Mouse (Mus musculus) liver, embryonic 14.5 days (tissue): ENCODE data around the gene Mfsd12. TPM values are rescaled to one million over a fixed set of nuclear protein-coding genes. Genes with fewer than 3 reads are reported as not detected.
A peak's percentile ranks its signal among the peaks of the same experiment; 100 is the strongest.

Experiments used
- ATAC-seq: fragments of 200-750 bp; cut with Nextera tagmentation; 2 replicates; pipeline ENCODE4 v1.8.0; 2017; ENCODE audit warnings: moderate number of reproducible peaks, mild to moderate bottlenecking, moderate library complexity; ENCODE audit not compliant: insufficient read depth
- DNase-seq, 3 experiments: peaks; one replicate each; pipeline ENCODE4 v3.0.0-alpha.2; 2012 to 2013; ENCODE audit warnings: low read depth in 3 of 3, low spot score in 3 of 3
- H3K27ac ChIP-seq: fragments of 300-500 bp; sonication (generic); 2 replicates; pipeline ENCODE4 v1.5.1; 2014; ENCODE audit warnings: moderate library complexity, mild to moderate bottlenecking, control low read depth, inconsistent platforms
- H3K27me3 ChIP-seq: fragments of 300-500 bp; sonication (generic); 2 replicates; pipeline ENCODE4 v1.6.1; 2014; ENCODE audit warnings: mild to moderate bottlenecking, low read length, moderate library complexity; ENCODE audit not compliant: control insufficient read depth, insufficient read depth
- H3K36me3 ChIP-seq: fragments of 300-500 bp; sonication (generic); replicated peaks from 2 replicates; pipeline ENCODE4 v1.6.1; 2014; ENCODE audit warnings: low read depth; ENCODE audit not compliant: control insufficient read depth, insufficient read depth
- H3K4me1 ChIP-seq, 2 experiments: fragments of 200-500 bp in 1 of 2; fragments of 300-500 bp in 1 of 2; sonication (generic) in 1 of 2; replicated peaks; 2 replicates each; pipeline ENCODE4 v1.6.1; 2012 to 2014; ENCODE audit warnings: antibody characterized with exemption in 1 of 2, inconsistent platforms in 1 of 2, low read length in 1 of 2; ENCODE audit not compliant: control insufficient read depth in 2 of 2, insufficient read depth in 2 of 2
- H3K4me2 ChIP-seq: fragments of 300-500 bp; sonication (generic); 2 replicates; pipeline ENCODE4 v1.6.1; 2014; ENCODE audit warnings: low read depth, mild to moderate bottlenecking, control low read depth, moderate library complexity
- H3K4me3 ChIP-seq, 2 experiments: fragments of 200-500 bp in 1 of 2; fragments of 300-500 bp in 1 of 2; sonication (generic) in 1 of 2; 2 replicates each; pipeline ENCODE4 v1.5.1; 2012 to 2014; ENCODE audit warnings: low read depth in 2 of 2, low read length in 2 of 2, mild to moderate bottlenecking in 2 of 2, control low read depth in 1 of 2, inconsistent platforms in 1 of 2, moderate library complexity in 1 of 2; ENCODE audit not compliant: insufficient read depth in 1 of 2
- H3K9ac ChIP-seq: fragments of 300-500 bp; sonication (generic); replicated peaks from 2 replicates; pipeline ENCODE4 v1.6.1; 2014; ENCODE audit warnings: mild to moderate bottlenecking, control low read depth, moderate library complexity
- H3K9me3 ChIP-seq: fragments of 300-500 bp; sonication (generic); 2 replicates; pipeline ENCODE4 v1.6.1; 2016; ENCODE audit warnings: low read length, mixed read lengths; ENCODE audit not compliant: control insufficient read depth
- CTCF ChIP-seq: IDR thresholded peaks from 2 replicates; pipeline ENCODE4 v1.5.1; 2016; ENCODE audit warnings: antibody characterized with exemption, low read depth, control low read depth
- EP300 ChIP-seq: IDR thresholded peaks from 2 replicates; pipeline ENCODE4 v1.6.1; 2016; ENCODE audit warnings: antibody characterized with exemption, low read depth
- WGBS: fragments of 180-500 bp; shearing (Covaris S2); extraction: QIAGEN DNeasy Blood & Tissue Kit; methylation state at CpG from one replicate; pipeline ENCODE4 v1.1.7; 2014; ENCODE audit not compliant: insufficient replicate concordance; 5-methylcytosine and 5-hydroxymethylcytosine counted together
- polyA plus RNA-seq, 2 experiments: library from polyadenylated mRNA; depleted of rRNA in 1 of 2; stranded (reverse) in 1 of 2; unstranded in 1 of 2; fragments of >200 nt; fragmentation: Nextera tagmentation in 1 of 2; extraction: Ambion mirVana in 1 of 2; gene quantifications; 2 replicates each; pipeline versions ENCODE4 v1.2.1 to v1.2.3; 2012 to 2014

Gene Mfsd12
- polyA plus RNA-seq, 2 experiments, result 6.1 to 8.4 TPM

GRCm38 (mm10) chr10:81316338-81317060, 40.8 kb upstream of the Mfsd12 start:
- Histone ChIP-seq H3K36me3 (peaks cover 9% of the 10 kb centered on the region), H3K4me1 (peaks cover 10 to 11% of the 10 kb centered on the region in 2 experiments), H3K9me3 (no peaks in the 10 kb centered on the region), H3K4me3 (no peak overlapping the region), H3K9ac (no peak overlapping the region), H3K27ac (no peak overlapping the region), H3K4me2 (peak overlapping the region; percentile 61), H3K27me3 (no peaks in the 10 kb centered on the region)
- DNase-seq, result no peak
- 63% methylated on average over 16 of the region's 16 CpGs for WGBS
- ATAC-seq, result no peak
- TF ChIP-seq CTCF (peak; percentile 65), EP300 (no peak)

- peaks cover 11 to 12% of the 10 kb centered on the region in 2 experiments for H3K4me1 ChIP-seq
- ATAC-seq, result no peak
- DNase-seq, result peak in 1 of 3 experiments; percentile 54
- H3K4me3 ChIP-seq, result peak overlapping the region in 1 of 2 experiments; percentile 20; a peak in 1 of 4 replicates
- peak overlapping the region; percentile 61 for H3K4me2 ChIP-seq
- no peak overlapping the region for H3K27ac ChIP-seq
- H3K9ac ChIP-seq, result 0 out of 2 replicates have a peak overlapping the region, but pooled peaks have one; percentile 23
- no peaks in the 10 kb centered on the region for H3K27me3 ChIP-seq
- no peaks in the 10 kb centered on the region for H3K9me3 ChIP-seq
- H3K36me3 ChIP-seq, result peaks cover 5% of the 10 kb centered on the region; the same call in 1 of the 2 replicates
- WGBS, result 20% methylated on average over 20 of the region's 20 CpGs
- TF ChIP-seq CTCF (no peak), EP300 (no peak)
These were observed 40.0 kb upstream of the Mfsd12 start for GRCm38 (mm10) chr10:81317273-81317672.

GRCm38 (mm10) chr10:81318589-81319329, 38.5 kb upstream of the Mfsd12 start:
- ATAC-seq (no peak), DNase-seq (no peak)
- H3K9ac ChIP-seq, result no peak overlapping the region
- H3K4me2 ChIP-seq, result no peak overlapping the region; the same call in 1 of the 2 replicates
- H3K4me1 ChIP-seq, result peaks cover 11 to 12% of the 10 kb centered on the region in 2 experiments
- H3K36me3 ChIP-seq, result peaks cover 18% of the 10 kb centered on the region
- no peaks in the 10 kb centered on the region for H3K9me3 ChIP-seq
- no peak overlapping the region for H3K27ac ChIP-seq
- 80% methylated on average over 13 of the region's 13 CpGs for WGBS
- no peak for TF ChIP-seq CTCF
- no peak for TF ChIP-seq EP300
- no peak overlapping the region for H3K4me3 ChIP-seq
- H3K27me3 ChIP-seq, result no peaks in the 10 kb centered on the region

GRCm38 (mm10) chr10:81319330-81319699, 38.0 kb upstream of the Mfsd12 start:
- H3K4me3 ChIP-seq, result peak overlapping the region; percentile 73 to 75; a peak in 3 of 4 replicates
- peaks cover 11 to 12% of the 10 kb centered on the region in 2 experiments for H3K4me1 ChIP-seq
- no peak for DNase-seq
- peak overlapping the region; percentile 84 for H3K27ac ChIP-seq
- 25% methylated on average over 8 of the region's 8 CpGs for WGBS
- no peak for TF ChIP-seq EP300
- TF ChIP-seq CTCF, result peak; percentile 37
- ATAC-seq, result no peak
- H3K36me3 ChIP-seq, result peaks cover 20% of the 10 kb centered on the region
- H3K4me2 ChIP-seq, result peak overlapping the region; percentile 90
- no peak overlapping the region; the same call in 1 of the 2 replicates for H3K9ac ChIP-seq
- no peaks in the 10 kb centered on the region for H3K27me3 ChIP-seq
- H3K9me3 ChIP-seq, result no peaks in the 10 kb centered on the region
